Mouse (Mus musculus): ENCODE measurements at regions not wholly inside any gene's neighbourhood (a gene's known extent, or its start where the extent isn't known, plus 50 kb on each side); places are given as distances from the start of the nearest gene placed in this dataset.

- DNase-seq, result no peak
Observed at GRCm38 (mm10) chr16:63351511-63352125, 497.5 kb downstream of the Pros1 start.

GRCm38 (mm10) chr16:63369868-63370267, 494.1 kb downstream of the Epha3 start:
- no peak for DNase-seq

GRCm38 (mm10) chr16:63371275-63371674, 492.7 kb downstream of the Epha3 start:
- DNase-seq, result no peak

GRCm38 (mm10) chr16:63404976-63405375, 459.0 kb downstream of the Epha3 start:
- DNase-seq, result no peak

GRCm38 (mm10) chr16:63412656-63413055, 451.3 kb downstream of the Epha3 start:
- DNase-seq, result no peak

- no peak for DNase-seq
Observed at GRCm38 (mm10) chr16:63452301-63452700, 411.7 kb downstream of the Epha3 start.

- DNase-seq, result no peak
Observed at GRCm38 (mm10) chr16:63466615-63467014, 397.4 kb downstream of the Epha3 start.

- DNase-seq, result no peak
Observed at GRCm38 (mm10) chr16:63468851-63469250, 395.1 kb downstream of the Epha3 start.

Measured in lung, postnatal 14 days (tissue).